Mouse (Mus musculus): ENCODE data around the gene Pla2g5.

- TF ChIP-seq EP300 (IDR thresholded peaks at IDR 0.05; ENCODE audit: low read depth) (no peak), CTCF (IDR thresholded peaks at IDR 0.05; ENCODE audit: low read depth) (no peak)
Measured at GRCm38 (mm10) chr4:138840726-138841125, 22.6 kb downstream of the Pla2g5 start.

Measured in liver, postnatal 0 days (tissue).